Mouse (Mus musculus): Measurements from ENCODE around the gene Gm21860.
"Not testable (repeated sequence)": the region's sequence is repeated elsewhere in the genome, so short reads cannot be mapped to it uniquely, and the experiment has no call there.

GRCm38 (mm10) chrY:90733656-90734333 is 20.8 kb downstream of the Gm21860 start:
- not testable (repeated sequence) for TF ChIP-seq POLR2A (IDR thresholded peaks at IDR 0.05; ENCODE audit: insufficient read length, low read depth); MAX (IDR thresholded peaks at IDR 0.05; ENCODE audit: low read depth)

Data from myocyte (in vitro differentiated cells).